Mouse (Mus musculus): ENCODE results near the gene Nck1. TPM values are rescaled to one million over a fixed set of nuclear protein-coding genes. Genes with fewer than 3 reads are reported as not detected.

Nck1 gene
- polyA plus RNA-seq, 1 experiment from 2014 or later, result 65.7 TPM

GRCm38 (mm10) chr9:100462098-100462497 is 83.8 kb downstream of the Nck1 start:
- H3K4me1 ChIP-seq (ENCODE audit: control insufficient read depth, insufficient read depth, low read length), result no peaks in the 10 kb centered on the region; the same call in 1 of the 2 replicates
- H3K9ac ChIP-seq (ENCODE audit: low read depth, low read length), result no peak overlapping the region
- H3K27ac ChIP-seq (ENCODE audit: low read depth, low read length), result no peak overlapping the region
- H3K9me3 ChIP-seq (replicated peaks; ENCODE audit: control insufficient read depth, low read length), result no peaks in the 10 kb centered on the region
- 87% methylated on average over 4 of the region's 4 CpGs for WGBS (ENCODE audit: insufficient replicate concordance)
- H3K27me3 ChIP-seq (ENCODE audit: control insufficient read depth, insufficient read depth, low read length), result no peaks in the 10 kb centered on the region
- no peak overlapping the region for H3K4me2 ChIP-seq
- no peak for ATAC-seq (replicated peaks; ENCODE audit: insufficient number of reproducible peaks, low FRiP score, low TSS enrichment)
- no peak overlapping the region for H3K4me3 ChIP-seq (ENCODE audit: low read depth, low read length)
- no peaks in the 10 kb centered on the region for H3K36me3 ChIP-seq (ENCODE audit: control insufficient read depth, insufficient read depth, low read length)

- 84% methylated on average over 9 of the region's 9 CpGs for WGBS (ENCODE audit: insufficient replicate concordance)
- H3K4me1 ChIP-seq (ENCODE audit: control insufficient read depth, insufficient read depth, low read length), result no peaks in the 10 kb centered on the region; the same call in 1 of the 2 replicates
- no peak overlapping the region for H3K9ac ChIP-seq (ENCODE audit: low read depth, low read length)
- H3K4me2 ChIP-seq, result no peak overlapping the region
- H3K4me3 ChIP-seq (ENCODE audit: low read depth, low read length), result no peak overlapping the region
- ATAC-seq (replicated peaks; ENCODE audit: insufficient number of reproducible peaks, low FRiP score, low TSS enrichment), result no peak
- no peaks in the 10 kb centered on the region for H3K36me3 ChIP-seq (ENCODE audit: control insufficient read depth, insufficient read depth, low read length)
- no peak overlapping the region for H3K27ac ChIP-seq (ENCODE audit: low read depth, low read length)
- no peaks in the 10 kb centered on the region for H3K9me3 ChIP-seq (replicated peaks; ENCODE audit: control insufficient read depth, low read length)
- H3K27me3 ChIP-seq (ENCODE audit: control insufficient read depth, insufficient read depth, low read length), result no peaks in the 10 kb centered on the region
Measured at GRCm38 (mm10) chr9:100461671-100462070, 84.3 kb downstream of the Nck1 start.

GRCm38 (mm10) chr9:100460203-100460602 is 85.7 kb downstream of the Nck1 start:
- ATAC-seq (replicated peaks; ENCODE audit: insufficient number of reproducible peaks, low FRiP score, low TSS enrichment), result no peak
- no peak overlapping the region for H3K27ac ChIP-seq (ENCODE audit: low read depth, low read length)

DNA sequence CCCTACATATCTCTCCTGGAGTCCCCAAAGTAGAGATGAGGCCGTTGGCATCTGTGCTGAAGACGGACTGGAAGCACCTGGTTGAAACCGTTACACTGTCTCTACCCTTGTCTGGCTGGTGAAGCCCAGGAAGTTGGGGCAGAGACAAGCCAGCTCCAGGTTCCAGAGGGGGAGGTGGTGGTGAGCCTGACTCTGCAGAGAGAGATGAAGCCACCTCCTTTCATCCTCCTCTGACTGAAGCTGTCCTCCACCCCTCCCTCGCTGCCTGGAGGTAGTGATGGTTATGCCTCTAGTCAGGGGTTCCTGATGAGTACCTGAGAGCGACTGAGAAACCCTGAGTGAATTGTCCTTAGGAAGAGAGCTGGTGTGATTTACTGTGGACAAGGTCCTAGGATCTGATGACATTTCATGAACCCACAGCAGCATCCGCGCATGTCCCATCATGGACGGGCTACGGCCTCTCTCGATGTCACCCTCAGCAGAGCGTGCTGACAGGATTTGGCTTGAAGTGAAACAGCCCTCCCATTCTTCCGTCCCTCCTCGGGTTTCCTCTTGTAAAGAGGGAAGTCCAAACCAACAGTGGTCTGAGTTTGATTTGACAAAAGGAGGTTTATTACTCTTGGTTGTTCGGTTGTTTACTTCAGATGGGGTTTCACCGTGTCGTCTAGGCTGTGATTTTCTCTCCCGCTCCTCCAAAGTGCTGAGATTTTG is 87.8 kb downstream of the Nck1 start:
- no peak overlapping the region for H3K4me3 ChIP-seq (ENCODE audit: low read depth, low read length)
- no peaks in the 10 kb centered on the region for H3K9me3 ChIP-seq (replicated peaks; ENCODE audit: control insufficient read depth, low read length)
- no peaks in the 10 kb centered on the region for H3K27me3 ChIP-seq (ENCODE audit: control insufficient read depth, insufficient read depth, low read length)
- no peak for ATAC-seq (replicated peaks; ENCODE audit: insufficient number of reproducible peaks, low FRiP score, low TSS enrichment)
- no peak overlapping the region for H3K9ac ChIP-seq (ENCODE audit: low read depth, low read length)
- no peak overlapping the region for H3K4me2 ChIP-seq
- WGBS (ENCODE audit: insufficient replicate concordance), result 71% methylated on average over 17 of the region's 17 CpGs
- no peaks in the 10 kb centered on the region for H3K36me3 ChIP-seq (ENCODE audit: control insufficient read depth, insufficient read depth, low read length)
- H3K27ac ChIP-seq (ENCODE audit: low read depth, low read length), result no peak overlapping the region
- no peaks in the 10 kb centered on the region; the same call in 1 of the 2 replicates for H3K4me1 ChIP-seq (ENCODE audit: control insufficient read depth, insufficient read depth, low read length)

More at GRCm38 (mm10) chr9:100460203-100460602, 85.7 kb downstream of the Nck1 start:
- no peaks in the 10 kb centered on the region for H3K27me3 ChIP-seq (ENCODE audit: control insufficient read depth, insufficient read depth, low read length)
- no peaks in the 10 kb centered on the region; the same call in 1 of the 2 replicates for H3K4me1 ChIP-seq (ENCODE audit: control insufficient read depth, insufficient read depth, low read length)
- WGBS (ENCODE audit: insufficient replicate concordance), result 94% methylated on average over 9 of the region's 9 CpGs
- H3K9me3 ChIP-seq (replicated peaks; ENCODE audit: control insufficient read depth, low read length), result no peaks in the 10 kb centered on the region
- no peak overlapping the region for H3K4me3 ChIP-seq (ENCODE audit: low read depth, low read length)
- H3K4me2 ChIP-seq, result no peak overlapping the region
- no peaks in the 10 kb centered on the region for H3K36me3 ChIP-seq (ENCODE audit: control insufficient read depth, insufficient read depth, low read length)
- H3K9ac ChIP-seq (ENCODE audit: low read depth, low read length), result no peak overlapping the region

GRCm38 (mm10) chr9:100454664-100454993 is 91.3 kb downstream of the Nck1 start:
- Histone ChIP-seq H3K4me1 (ENCODE audit: control insufficient read depth, insufficient read depth, low read length) (no peaks in the 10 kb centered on the region; the same call in 1 of the 2 replicates), H3K4me3 (ENCODE audit: low read depth, low read length) (peak overlapping the region; percentile 41), H3K9ac (ENCODE audit: low read depth, low read length) (peak overlapping the region; percentile 47; the same call in 1 of the 2 replicates), H3K27ac (ENCODE audit: low read depth, low read length) (no peak overlapping the region), H3K27me3 (ENCODE audit: control insufficient read depth, insufficient read depth, low read length) (no peaks in the 10 kb centered on the region), H3K36me3 (ENCODE audit: control insufficient read depth, insufficient read depth, low read length) (no peaks in the 10 kb centered on the region), H3K9me3 (replicated peaks; ENCODE audit: control insufficient read depth, low read length) (no peaks in the 10 kb centered on the region), H3K4me2 (peak overlapping the region; percentile 65)
- WGBS (ENCODE audit: insufficient replicate concordance), result 18% methylated on average over 9 of the region's 9 CpGs
- ATAC-seq (replicated peaks; ENCODE audit: insufficient number of reproducible peaks, low FRiP score, low TSS enrichment), result no peak

DNA sequence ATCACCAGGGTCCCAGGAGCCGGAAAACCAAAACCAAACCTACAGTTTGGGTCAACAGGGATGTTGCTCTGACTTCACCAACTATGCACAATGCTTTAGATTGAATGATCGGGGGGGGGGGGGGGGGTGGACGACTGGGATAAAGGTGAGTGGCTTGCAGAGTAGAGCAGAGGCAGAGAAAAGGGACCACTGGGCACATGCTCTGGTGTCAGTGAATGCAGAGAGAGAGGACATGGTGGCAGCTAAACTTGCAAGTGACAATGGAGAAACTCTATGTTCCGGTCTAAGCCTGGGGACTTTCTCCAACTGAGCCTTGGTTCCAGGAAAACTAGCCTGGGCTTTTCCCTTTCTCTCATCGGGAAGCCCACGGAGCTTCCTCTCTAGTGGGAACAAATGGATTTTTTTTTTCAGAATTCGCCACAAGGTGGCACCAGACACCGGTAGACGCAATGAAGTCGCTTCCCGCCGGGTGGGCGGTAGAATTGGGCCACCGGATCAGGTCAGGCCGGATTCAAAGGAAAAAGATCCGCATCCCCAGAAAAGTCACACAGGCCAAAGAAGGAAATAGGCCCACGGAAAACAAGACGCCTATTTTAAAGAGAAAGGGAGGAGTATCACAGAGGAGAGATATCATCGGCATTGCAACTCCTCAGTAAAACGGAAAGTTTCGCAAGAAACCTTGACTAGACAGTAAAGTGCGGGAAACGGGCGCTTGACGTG is 91.8 kb downstream of the Nck1 start:
- H3K9ac ChIP-seq (ENCODE audit: low read depth, low read length), result peak overlapping the region; percentile 47; the same call in 1 of the 2 replicates
- peak overlapping the region; percentile 41 for H3K4me3 ChIP-seq (ENCODE audit: low read depth, low read length)
- no peaks in the 10 kb centered on the region for H3K36me3 ChIP-seq (ENCODE audit: control insufficient read depth, insufficient read depth, low read length)
- no peak for ATAC-seq (replicated peaks; ENCODE audit: insufficient number of reproducible peaks, low FRiP score, low TSS enrichment)
- H3K27me3 ChIP-seq (ENCODE audit: control insufficient read depth, insufficient read depth, low read length), result no peaks in the 10 kb centered on the region; the same call in 1 of the 2 replicates
- H3K4me2 ChIP-seq, result peak overlapping the region; percentile 65
- WGBS (ENCODE audit: insufficient replicate concordance), result 6% methylated on average over 25 of the region's 25 CpGs
- H3K27ac ChIP-seq (ENCODE audit: low read depth, low read length), result no peak overlapping the region
- no peaks in the 10 kb centered on the region for H3K9me3 ChIP-seq (replicated peaks; ENCODE audit: control insufficient read depth, low read length)
- H3K4me1 ChIP-seq (ENCODE audit: control insufficient read depth, insufficient read depth, low read length), result no peaks in the 10 kb centered on the region; the same call in 1 of the 2 replicates

- Histone ChIP-seq H3K27ac (ENCODE audit: low read depth, low read length) (no peak overlapping the region; the same call in 1 of the 2 replicates), H3K36me3 (ENCODE audit: control insufficient read depth, insufficient read depth, low read length) (no peaks in the 10 kb centered on the region)
- no peak for ATAC-seq (replicated peaks; ENCODE audit: insufficient number of reproducible peaks, low FRiP score, low TSS enrichment)
Measured at GRCm38 (mm10) chr9:100452432-100452831, 93.5 kb downstream of the Nck1 start.

DNA sequence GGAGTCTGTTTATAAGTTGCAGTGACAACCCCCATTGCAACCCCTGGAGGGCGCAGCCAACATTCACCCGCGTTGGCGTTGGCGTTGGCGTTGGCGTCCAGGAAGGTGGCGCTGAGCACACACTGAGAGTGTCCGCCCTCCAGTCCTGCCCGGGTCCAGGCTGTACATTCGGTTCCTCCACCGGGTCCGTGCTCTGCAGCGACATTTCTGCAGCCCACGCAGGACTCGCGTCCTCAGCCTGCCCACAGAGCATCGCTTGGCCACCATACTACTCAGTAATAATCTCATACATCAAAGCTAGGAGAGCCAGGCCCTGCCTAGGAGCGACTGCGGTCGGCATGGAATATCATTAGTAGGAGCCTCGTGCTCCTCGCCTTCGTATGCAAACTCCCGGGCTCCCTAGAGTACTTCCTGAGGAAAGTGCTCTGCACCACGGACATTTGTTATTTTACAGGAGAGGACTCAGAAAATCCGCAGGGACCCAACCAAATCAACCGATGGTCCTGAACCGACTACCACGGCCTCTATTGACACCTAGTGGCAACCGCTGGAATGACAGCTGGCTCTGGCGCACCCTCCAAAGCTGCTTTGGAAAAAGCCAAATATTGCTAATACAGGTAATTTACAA is 99.8 kb downstream of the Nck1 start:
- peak; percentile 65; the same call in 1 of the 2 replicates for ATAC-seq (replicated peaks; ENCODE audit: insufficient number of reproducible peaks, low FRiP score, low TSS enrichment)
- Histone ChIP-seq H3K27ac (ENCODE audit: low read depth, low read length) (no peak overlapping the region), H3K4me3 (ENCODE audit: low read depth, low read length) (peak overlapping the region; percentile 54), H3K9ac (ENCODE audit: low read depth, low read length) (peak overlapping the region; percentile 54; the same call in 1 of the 2 replicates), H3K27me3 (ENCODE audit: control insufficient read depth, insufficient read depth, low read length) (peaks cover 3% of the 10 kb centered on the region), H3K9me3 (replicated peaks; ENCODE audit: control insufficient read depth, low read length) (no peaks in the 10 kb centered on the region), H3K36me3 (ENCODE audit: control insufficient read depth, insufficient read depth, low read length) (no peaks in the 10 kb centered on the region), H3K4me1 (ENCODE audit: control insufficient read depth, insufficient read depth, low read length) (no peaks in the 10 kb centered on the region), H3K4me2 (peak overlapping the region; percentile 82)
- under 1% methylated on average over 32 of the region's 32 CpGs for WGBS (ENCODE audit: insufficient replicate concordance)

More at GRCm38 (mm10) chr9:100452432-100452831, 93.5 kb downstream of the Nck1 start:
- Histone ChIP-seq H3K4me1 (ENCODE audit: control insufficient read depth, insufficient read depth, low read length) (no peaks in the 10 kb centered on the region), H3K9me3 (replicated peaks; ENCODE audit: control insufficient read depth, low read length) (no peaks in the 10 kb centered on the region), H3K9ac (ENCODE audit: low read depth, low read length) (no peak overlapping the region), H3K27me3 (ENCODE audit: control insufficient read depth, insufficient read depth, low read length) (peaks cover 1% of the 10 kb centered on the region; the same call in 1 of the 2 replicates), H3K4me3 (ENCODE audit: low read depth, low read length) (no peak overlapping the region), H3K4me2 (peak overlapping the region; percentile 21)
- WGBS (ENCODE audit: insufficient replicate concordance), result 44% methylated on average over 6 of the region's 6 CpGs

Measured in heart, embryonic 11.5 days (tissue).